Mouse (Mus musculus) heart, adult 18-20 months (tissue): ENCODE measurements around the gene Rcbtb2. TPM values are rescaled to one million over a fixed set of nuclear protein-coding genes. Genes with fewer than 3 reads are reported as not detected.

Source experiments
- DNase-seq, 2 experiments: peaks; one replicate each; pipeline ENCODE4 v3.0.0; 2021 to 2022; ENCODE audit warnings: mixed read lengths in 1 of 2
- total RNA-seq, 2 experiments: library from RNA; stranded (reverse); gene quantifications; 2 replicates each; pipeline ENCODE4 v1.2.3; 2021

Gene Rcbtb2
- total RNA-seq, 2 experiments from 2014 or later = 21.9 to 23.7 TPM

DNA sequence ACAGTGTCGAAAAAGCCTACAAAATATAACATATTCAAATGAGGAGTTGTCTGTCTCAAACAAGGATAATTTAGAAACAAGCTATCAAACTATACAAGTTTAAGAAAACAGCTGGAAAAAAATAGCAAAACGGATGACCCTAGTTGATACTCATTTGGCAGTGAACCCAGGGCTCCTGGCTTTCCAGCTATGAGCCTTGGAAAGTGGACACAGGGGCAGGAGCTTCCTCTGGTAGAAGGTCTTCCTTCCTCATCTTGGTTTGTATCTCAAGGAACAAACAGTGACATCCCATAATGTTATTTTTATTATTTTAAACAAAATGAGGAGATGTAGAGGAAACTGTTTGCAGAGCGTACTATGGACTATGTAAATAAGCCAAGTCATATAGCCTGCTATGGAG, 25.3 kb downstream of the Rcbtb2 start:
- DNase-seq = no peak

DNA sequence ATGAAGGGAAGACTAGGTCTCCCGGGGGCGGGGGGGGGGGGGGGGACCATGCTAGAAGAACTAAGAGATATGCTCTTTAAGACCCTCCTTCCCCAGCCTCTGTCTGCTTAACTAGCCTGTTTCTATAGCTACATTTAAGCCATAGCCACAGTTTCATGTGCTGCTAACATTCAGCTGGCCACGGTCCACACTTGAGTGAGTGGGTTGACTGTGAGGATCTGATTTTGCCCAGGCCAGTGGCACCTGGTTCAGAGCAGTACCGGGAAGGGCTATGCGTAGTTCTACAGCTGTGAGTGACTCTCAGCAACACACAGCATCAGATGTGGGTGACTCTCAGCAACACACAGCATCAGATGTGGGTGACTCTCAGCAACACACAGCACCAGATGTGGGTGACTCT, 38.5 kb downstream of the Rcbtb2 start:
- no peak for DNase-seq

DNA sequence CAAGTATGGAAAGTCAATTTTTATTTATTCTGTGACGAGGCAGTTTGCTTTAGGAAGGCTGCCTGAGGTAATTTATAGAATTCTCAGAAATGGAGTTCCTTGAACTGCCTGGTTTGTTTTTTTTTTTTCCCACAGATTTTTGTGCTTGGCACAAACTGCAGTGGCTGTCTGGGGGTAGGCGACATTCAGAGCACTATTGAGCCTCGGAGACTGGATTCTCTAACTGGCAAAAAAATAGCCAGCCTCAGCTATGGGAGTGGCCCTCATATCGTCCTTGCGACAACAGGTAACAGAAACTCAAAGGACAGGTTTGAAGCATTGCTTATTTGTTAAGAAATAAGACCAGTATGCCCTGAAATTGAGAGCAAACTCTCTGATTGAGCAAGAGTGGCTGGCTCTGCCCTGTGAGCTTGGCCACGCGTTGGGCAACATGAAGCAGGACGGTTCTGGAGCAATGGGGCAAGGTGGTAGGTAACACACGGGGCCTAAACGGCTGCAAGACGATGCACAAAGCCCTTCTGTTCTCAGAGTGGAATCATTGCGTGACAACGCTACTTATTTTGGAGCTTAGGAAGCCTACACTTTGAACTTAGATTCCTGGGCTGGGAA, 39.5 kb downstream of the Rcbtb2 start:
- DNase-seq = no peak

DNA sequence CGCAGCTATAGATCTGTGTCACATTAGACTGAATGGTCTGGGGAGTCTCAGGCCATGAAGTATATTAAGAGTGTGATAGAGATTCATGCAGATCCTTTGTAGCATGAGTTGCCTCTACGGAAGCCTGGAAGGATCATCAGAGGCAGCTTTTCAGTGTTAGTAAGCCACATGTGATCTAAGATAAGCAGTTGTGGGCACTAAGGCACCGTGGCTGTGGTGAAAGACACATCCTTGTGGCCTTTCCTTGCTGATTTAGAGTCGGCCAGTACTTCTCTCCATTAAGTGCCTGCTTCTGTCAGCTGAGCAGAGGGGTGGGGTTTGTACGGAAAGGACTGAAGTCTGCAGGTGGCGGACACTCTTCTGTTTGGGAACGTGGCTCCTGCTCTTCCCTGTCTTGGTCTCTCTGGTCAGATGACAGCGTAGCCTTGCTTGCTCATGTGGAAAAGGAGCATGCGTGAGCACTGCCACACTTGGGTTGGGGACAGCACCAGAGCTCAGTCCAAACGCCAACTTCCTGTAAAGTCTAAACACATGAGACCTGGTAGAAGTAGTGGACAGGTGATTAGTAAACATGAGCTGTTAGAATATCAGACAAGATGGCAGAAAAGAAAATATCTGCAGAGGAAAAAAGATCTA, 40.6 kb downstream of the Rcbtb2 start:
- DNase-seq = no peak

DNA sequence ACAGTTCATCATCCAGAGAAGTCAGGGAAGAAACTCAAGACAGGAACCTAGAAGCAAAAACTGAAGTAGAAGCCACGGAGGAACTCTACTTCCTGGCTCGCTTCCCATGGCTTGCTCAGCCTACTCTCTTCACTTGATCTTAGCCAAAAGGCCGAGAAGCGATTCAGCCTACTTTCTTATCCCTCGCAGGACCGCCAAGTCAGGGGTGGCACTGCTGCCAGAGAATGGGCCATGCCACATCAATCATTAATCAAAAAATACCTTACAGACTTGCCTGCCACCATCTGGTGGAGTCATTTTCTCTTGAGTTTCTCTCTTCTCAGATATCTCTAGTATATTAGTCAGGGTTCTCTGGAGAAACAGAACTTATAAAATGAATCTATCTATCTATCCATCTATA, 42.3 kb downstream of the Rcbtb2 start:
- DNase-seq = no peak

DNA sequence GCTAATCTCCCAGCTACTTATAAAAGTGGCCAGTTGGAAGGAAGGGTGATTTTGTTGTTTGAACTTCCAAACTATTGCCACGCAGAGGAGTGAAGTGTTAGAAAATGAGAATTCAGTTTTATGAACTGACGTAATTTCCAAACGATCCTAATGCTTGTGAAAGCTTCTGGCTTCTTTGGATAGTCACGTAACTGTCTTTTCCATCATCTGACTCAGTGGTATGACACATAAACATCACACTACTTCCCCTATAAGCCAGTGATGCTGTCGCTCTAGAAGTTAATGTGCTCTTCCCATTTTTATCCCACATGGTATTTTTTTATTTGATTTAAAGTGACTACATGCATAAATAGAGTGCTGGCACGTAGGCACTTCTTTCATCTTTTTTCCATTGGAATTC, 45.8 kb downstream of the Rcbtb2 start:
- DNase-seq = peak in 1 of 2 experiments; percentile 1

DNA sequence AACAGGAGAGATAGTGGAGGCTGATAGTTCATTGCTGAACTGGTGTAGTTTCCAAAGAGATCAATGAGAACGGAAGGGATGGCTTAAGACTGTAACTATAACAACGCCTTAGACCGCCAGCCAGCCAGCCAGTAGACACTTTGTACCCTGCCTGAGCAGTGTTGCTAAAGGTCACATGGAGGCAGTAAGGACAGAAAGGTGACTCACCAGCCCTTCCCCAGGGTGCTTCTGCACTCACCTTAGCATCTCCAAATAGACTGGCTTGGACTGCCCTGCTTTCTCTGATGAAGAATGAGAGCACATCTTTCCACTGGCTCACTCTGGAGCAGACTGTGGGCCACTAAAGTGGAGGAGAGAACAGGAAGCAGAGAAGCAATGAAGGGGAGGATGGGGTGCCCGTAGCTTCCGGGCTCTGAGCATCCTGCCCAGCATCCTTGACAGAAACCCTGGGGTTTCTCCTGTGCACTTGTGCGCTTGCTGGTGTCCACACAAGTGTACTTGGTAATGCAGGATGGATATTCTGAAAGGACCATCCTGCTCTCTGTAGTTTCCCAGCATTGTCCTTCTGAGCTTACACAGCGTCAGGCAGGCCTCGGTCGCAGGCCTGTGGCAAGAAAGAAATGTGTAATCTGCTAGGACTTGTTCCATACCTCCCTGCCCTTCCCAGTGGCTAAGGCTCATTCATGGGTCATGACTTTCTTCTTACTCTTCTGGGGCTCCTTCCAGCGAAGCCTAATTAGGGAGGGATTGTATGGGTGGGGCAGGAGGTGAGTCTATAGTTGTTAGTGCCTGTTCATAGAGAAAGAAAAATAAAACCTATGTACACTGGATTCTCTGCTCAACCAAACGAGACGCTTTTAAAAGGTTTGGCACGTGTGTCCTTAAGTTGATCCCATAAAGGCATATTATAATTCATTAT, 47.3 kb downstream of the Rcbtb2 start:
- DNase-seq = peak in 1 of 2 experiments; percentile 3

DNA sequence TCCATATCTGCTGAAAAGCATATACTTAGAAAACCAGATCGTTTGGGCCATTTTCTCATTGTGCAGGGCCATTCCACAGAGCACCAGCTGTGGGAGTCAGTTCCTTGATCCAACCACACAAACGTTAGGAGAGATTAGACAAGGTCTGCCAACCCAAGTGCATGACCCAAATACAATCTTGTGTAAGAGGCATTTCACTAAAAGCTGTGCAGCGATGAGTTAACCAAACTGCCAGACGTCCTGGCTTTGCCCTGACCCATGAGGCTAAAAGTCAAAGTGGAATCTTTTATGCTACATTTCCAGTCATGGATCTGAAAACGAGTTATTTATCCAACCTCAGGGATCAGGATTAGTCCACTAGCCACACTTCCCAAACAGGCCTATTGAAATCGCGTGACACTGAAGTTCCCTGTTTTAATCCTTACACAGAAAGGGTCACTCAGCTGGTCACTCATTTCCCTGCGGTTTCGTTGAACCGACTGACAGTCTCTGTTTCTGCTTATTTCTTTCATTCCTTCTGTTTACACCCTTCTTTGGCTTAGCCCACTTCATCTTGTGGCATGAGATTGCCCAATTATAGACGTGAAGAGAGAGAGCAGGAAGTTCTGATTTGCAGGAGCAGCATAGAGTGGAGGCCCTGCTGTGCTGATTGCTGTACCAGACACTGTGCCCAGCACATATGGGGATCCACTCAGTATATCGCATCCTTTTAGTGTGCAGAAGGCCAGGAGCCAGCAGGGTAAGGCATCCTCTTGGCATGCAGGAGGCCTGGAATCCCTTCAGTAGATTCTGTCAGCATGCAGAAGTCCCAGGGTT, 49.6 kb downstream of the Rcbtb2 start:
- peak; percentile 10 to 62 for DNase-seq

DNA sequence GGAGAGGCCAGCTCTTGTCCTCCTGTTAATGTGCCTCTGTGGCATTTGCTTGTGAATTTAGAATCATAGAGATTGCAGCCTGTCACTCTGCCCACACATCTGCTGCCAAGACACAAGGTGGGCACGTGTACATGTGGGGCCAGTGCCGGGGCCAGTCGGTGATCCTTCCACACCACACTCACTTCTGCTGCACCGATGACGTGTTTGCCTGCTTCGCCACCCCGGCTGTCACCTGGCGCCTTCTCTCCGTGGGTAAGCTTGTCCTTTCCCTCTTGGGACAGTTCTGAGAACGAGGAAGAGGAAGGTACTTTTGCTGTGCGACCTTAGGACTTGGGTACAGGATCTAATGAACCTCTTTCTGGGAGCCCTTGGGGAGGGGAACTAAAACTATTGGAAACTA, 50.8 kb downstream of the Rcbtb2 start:
- DNase-seq = no peak

DNA sequence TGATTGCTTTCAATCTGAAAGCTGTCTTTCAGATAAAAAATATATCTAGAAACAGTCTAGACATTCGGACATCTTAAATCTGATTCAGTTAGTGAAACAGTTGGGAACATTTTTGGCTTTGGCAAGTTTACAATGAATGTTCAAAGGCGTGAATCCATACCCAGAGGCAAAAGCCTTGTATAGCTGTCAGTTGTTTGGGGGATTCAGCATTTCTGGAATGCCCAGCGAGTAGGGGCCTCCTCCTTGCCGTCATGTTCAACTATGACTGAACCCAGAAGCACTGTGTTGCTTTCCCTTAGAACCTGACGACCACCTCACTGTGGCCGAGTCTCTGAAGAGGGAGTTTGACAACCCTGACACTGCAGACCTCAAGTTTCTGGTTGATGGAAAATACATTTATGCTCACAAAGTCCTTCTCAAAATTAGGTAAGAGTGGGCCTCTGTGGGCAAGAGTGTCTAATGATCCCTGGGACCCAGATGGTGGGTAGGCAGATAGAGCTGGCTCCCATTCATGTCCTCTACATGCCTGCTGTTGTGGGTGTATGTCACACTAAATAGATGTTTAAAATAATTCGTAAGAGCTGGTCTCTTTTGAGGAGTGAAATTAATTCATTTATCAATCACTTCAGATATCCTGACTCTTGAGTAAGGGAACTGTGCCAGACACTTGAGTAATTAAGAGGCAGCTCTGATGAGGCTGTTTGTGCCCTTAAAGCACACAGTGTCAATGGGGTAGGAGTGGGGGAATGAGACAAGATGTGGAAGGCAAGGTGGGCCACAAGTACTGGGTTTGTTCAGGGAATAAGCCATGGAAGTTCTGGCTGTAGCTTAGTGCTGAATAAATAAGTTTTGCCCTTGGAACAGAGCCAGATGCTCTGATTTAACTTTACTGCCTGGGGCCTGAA, 51.5 kb downstream of the Rcbtb2 start:
- DNase-seq = no peak

DNA sequence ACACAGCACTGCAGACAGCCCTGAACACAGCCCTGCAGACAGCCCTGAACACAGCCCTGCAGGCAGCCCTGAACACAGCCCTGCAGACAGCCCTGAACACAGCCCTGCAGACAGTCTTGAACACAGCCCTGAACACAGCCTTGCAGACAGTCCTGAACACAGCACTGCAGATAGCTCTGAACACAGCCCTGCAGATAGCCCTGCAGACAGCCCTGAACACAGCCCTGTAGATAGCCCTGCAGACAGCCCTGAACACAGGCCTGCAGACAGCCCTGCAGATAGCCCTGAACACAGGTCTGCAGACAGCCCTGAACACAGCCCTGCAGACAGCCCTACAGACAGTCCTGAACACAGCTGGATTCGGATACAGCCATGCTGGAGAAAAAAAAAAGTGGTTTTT, 52.2 kb downstream of the Rcbtb2 start:
- no peak for DNase-seq

DNA sequence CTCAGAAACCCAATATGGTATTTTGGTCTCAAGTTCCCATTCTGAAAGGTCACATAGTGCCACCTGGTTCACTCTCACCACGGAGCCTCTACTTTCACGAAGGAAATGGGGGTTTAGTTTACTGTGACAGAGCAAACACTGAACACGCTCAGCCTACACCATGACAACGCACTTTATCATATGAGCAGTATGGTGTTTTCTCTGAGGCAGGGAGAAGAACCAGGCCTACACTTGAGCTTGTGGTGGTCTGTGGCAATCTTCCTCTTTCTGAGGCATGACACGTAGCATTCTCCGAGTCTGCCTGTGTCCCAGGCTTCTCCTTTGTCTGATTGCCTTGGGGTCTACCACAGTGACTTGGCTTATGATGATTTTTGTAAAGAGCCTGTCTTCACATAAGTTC, 53.0 kb downstream of the Rcbtb2 start:
- DNase-seq = peak in 1 of 2 experiments; percentile 22

DNA sequence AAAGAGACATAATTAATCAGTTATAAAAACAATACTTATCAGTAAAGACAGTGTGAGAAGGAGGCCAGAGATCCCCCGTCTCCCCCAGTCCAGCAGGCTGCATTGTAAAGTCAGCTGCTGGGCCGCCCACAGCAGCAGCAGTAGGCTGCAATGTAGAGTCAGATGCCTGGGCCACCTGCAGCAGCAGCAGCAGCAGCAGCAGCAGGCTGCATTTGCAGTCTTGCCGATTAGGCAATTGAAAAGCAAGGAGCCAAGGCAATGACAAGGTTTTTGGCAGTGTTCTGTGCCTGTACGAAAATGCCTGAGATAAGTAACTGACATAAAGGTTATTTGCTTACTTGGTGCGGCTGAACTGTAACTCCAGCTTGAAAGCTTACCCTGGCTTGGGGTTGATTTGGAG, 53.4 kb downstream of the Rcbtb2 start:
- peak; percentile 40 to 50 for DNase-seq

DNA sequence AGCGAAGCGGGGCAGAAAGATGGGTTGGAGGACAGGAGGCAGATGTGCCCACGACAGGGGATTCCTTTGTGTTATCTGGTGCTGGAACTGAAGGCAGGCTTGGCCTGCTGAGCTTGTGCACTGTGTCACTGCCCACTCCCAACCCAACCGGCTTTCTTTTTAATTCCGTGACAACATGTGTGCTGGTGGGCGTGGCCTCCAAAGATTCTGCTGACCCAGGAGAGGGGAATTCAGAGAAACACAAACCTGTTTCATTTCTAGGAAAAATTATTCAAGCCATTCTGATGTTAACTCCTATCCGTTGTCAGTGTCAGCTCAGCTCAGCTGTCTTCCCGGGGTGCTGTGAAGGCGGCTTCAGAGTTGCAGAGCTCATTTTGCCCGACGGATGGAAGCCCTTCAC, 55.1 kb downstream of the Rcbtb2 start:
- DNase-seq = no peak

DNA sequence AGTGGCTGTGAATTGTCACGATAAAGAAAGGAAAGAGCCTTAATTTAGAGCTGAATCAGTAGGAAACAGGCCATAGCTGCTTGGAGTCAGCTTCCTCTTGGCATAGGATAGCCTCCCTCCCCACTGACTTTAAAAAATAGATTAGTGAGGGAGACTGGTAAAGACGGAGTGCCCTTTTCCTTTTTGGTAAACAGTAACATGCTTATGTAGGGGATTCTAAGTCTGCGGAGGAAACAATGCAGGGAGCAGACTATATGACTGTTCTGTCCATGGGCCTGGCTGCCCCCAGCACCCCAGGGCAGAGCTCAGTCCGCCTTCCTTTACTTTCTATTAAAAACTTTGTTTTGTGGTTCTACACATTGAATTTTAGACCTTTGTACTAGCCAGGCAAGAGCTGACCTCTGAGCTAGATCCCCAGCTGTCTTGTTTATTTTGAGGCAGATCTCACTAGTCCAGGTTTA, 56.4 kb downstream of the Rcbtb2 start:
- peak in 1 of 2 experiments; percentile 56 for DNase-seq

DNA sequence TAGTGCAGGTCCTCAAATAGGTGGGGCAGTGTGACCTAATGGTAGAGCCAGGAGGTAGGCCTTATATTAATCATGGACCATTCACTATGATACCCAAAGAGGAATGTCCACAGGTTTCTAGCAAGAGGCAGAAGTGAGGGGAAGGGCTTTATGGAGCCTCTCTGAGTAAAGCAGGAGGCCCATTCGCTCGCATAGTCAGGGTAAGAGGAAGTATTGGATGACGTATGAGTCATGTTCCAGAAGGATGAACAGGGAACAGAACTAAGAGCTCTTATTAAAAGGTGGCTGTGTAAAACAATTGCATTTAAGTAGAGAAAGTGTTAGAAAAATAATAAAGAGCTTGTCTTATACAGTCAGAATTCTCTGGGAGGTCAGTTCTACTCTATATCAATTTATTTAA, 57.8 kb downstream of the Rcbtb2 start:
- peak in 1 of 2 experiments; percentile 13 for DNase-seq

DNA sequence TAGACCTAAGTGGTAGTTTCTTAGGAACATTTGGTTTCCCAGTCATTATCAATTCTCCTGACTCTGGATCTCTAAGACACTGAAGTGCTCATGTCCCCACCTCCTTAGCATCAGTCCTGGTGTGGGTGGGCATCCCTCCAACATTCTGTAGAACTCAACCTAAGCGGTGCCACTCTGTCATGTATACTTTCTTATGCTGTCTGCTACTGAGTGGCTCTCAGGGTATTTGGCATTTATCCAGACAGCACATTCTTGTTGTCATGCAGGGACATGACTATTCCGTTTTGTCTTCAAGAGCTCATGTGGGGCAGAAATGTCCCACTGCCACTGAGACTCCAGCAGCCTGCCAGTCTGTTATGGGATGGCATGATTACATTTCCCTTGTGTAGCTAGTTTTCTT, 58.3 kb downstream of the Rcbtb2 start:
- DNase-seq = no peak

DNA sequence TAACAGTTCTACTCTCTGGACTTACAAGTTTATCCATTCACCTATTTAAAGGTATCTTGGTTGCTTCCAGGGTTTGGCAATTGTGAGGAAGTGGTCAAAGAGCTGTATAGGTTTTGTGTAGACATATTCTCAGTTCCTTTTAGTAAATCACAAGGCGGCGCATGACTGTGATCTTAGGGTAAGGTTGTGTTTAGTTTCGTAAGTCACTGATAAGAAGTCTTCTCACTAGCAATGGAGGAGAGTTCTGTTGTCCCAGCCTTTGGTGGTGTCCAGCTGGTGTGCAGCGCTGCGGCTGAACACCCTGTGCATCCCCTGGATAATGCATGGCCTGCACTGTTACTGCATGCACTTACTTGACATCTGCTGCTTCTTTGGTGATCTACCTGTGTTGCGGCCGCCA, 64.0 kb downstream of the Rcbtb2 start:
- DNase-seq = no peak

DNA sequence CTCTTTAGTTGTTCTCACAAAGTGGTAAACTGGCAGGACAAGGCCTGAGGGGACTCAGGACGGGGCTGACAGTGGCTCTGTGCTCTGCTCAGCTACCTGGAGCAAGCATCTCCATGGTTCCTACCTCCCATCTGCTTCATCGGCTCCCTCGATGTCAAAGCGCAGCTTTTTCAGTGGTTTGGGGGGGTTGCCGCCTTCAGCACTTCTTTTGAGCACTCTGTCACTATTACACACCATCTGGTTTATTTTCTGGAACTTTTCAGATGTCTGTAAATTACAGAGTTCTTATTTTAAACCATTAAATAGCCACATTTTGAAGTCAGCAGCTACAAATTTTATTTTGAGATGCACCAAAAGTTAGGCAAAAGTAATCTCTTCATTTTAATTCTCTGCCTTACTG, 76.2 kb downstream of the Rcbtb2 start:
- no peak for DNase-seq

DNA sequence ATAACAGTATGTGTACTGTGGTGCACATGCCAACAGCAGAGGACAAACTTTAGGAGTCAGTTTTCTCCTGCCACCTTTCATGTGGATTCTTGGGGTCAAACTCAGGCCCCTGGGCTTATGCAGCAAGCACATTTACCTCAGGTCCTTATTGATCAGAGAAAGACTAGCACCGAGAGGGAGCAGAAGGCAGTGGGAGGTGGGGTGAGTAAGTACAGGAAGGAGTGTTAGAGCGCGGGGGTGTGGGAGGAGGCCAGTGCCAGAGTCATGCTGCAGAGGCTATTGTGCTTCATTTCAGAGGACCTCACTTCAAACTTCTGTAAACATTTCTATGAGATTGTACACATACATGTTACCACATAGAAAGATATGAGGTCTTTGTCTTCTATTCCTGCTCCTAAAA, 78.6 kb downstream of the Rcbtb2 start:
- DNase-seq = no peak

DNA sequence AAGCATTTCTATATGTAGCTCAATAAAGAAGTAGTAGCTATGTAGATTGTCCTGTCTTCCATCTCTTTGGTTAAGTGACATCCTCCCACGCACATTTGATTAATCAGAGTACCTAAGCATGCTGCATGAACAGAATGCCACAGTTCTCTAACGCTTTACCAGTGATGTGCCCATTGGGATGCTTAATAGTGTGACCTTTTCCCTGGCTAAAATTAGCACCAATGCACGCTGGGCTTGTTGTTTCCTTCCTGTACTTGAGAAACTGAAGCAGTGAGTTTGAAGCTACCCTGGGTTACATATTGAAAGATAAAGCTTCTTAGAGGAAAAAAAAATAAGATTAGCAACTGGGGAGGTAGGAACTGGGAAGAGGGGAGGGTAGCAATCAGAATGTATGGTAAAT, 81.2 kb downstream of the Rcbtb2 start:
- DNase-seq = no peak
